Mouse (Mus musculus): ENCODE results near the gene Nop16. TPM values are rescaled to one million over a fixed set of nuclear protein-coding genes. Genes with fewer than 3 reads are reported as not detected.
"Not testable (repeated sequence)": the region's sequence is repeated elsewhere in the genome, so short reads cannot be mapped to it uniquely, and the experiment has no call there.

The Nop16 gene
- 10 to 100 TPM; 17.2 to 23.0 (median 20.3) TPM for total RNA-seq (2022)

DNA sequence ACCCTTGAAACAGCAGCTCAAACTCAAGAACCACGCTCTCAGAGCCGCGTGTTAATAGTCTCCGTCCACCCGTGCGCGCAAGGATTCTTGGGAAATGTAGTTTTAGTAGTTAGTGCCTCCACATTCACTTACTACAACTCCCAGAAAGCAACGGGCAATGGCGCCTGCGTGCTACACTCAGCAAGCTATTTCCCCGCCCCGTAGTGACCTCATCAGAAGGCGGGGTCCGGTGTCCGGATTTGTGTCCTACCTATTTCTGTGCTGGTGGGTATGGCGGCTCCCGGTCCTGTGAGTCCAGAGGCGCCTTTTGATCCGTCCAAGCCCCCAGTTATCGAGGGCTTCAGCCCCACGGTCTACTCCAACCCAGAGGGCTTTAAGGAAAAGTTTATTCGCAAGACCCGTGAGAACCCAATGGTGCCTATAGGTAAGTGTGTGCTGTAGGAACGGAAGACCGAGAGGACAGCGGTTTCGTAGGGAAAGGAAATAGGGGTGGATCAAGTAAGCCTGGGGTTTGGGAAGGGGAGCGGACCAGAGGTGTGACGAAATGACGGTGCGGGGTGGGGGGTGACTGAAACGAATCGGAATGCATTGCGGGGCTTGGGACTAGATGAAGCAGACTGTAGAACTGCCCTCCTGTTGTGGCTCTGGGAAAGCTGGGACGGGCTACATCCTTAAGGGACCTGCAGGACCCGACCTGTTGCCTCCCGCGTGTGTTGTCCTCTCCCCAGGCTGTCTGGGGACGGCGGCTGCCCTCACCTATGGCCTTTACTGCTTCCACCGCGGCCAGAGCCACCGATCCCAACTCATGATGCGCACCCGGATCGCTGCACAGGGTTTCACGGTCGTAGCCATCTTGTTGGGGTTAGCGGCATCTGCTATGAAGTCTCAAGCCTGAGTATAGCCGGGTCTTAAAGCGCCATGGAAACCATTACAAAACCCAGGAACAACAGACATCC, at the start of gene Nop16, which contains the start of gene Higd2a:
Gene Nop16 (minus strand): TSS at position 95 of the 956 bp plus-strand sequence.
Gene Higd2a (plus strand): TSS at position 212 of the 956 bp plus-strand sequence.
- peak; percentile 90 to 98 for DNase-seq (ENCODE audit: low spot score in 2 of 2)

DNA sequence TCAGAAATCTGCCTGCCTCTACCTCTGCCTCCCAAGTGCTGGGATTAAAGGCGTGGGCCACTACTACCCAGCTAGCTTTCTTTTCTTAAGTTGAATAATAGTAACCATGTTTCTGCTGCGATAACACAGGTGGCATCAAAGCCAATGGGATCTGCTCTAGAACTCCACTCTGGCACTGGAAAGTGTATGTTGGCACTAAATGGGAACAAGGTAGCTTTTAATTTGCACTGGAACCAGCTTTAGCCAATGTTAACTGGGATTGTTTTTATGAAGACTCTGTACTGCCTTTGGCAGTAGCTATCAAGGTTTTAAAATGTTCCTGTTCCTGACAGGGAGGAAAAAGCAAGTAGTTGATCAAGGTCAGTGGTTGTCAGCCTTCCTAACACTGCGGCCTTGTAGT, 45.1 kb upstream of the Nop16 start:
- no peak for DNase-seq (ENCODE audit: low spot score in 2 of 2)

DNA sequence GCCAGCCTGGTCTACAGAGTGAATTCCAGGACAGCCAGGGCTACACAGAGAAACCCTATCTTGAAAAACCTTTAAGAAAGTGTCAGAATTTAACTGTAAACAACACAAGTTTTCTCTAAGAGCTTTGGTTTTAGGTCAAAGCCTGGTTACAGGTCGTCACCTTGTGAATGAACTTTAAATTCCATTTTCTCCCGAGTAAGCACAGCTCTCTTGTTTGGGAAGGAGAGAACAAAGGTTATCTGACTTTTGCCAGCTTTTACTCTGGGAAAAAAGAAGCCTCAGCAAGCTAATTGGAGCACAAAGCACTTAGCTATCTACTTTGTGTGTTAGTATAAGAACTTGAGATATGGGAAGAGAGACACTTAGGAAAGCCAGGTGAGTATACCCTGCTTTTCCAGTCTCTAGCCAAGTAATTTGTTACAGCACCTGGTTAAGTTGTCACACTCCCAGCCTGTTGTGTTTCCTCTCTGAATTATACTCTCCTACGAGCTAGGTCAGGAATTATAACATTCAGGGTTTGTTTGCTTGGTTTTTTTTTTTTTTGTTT, 42.9 kb upstream of the Nop16 start:
- no peak for DNase-seq (ENCODE audit: low spot score in 2 of 2)

DNA sequence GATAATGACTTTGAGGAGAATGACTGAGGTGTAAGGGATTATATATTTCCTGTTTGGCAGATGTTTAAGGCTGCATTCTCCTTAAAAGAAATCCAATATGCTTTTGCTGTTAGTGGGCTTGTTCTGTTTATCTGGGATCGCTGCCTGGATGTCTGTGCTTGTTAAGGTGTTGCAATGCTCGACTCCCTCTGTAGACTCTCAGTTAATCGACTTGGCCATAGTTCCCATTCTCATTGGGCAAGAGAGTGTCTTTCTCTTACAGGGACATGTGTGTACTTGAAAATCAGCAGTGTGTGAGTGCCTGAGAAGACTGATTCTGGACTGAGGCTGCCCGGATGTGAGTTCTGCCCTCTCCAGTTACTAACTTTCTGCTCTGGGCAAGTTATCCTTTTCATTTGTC, 39.2 kb upstream of the Nop16 start:
- DNase-seq (ENCODE audit: low spot score in 2 of 2) = no peak

DNA sequence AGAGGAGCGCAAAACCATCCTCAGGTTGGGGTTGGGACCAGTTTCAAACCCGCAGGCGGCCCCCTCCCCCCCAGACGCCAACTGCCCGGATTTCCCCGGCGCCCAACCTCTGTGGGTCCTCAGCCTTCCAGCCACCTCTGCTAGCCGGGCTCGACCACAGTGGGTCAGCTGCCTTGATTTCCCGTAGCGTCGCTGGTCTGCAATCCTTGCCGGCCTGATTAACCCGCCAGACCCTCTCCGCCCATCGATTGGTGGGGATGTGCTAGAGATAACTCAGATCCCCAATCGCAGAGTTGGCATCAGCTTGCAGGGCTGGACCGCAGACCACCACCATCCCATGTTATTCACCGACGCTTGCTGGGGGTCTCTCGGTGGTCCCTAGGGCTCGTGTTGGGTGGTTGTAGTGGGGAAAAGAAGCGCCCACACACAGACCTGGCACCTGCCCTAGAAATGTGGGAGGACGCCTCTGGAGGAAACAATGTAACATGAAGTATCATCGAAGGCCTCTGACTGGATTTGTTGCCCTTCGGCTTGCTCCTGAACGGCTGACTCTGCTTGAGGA, 32.2 kb upstream of the Nop16 start:
- DNase-seq (ENCODE audit: low spot score in 2 of 2) = no peak

DNA sequence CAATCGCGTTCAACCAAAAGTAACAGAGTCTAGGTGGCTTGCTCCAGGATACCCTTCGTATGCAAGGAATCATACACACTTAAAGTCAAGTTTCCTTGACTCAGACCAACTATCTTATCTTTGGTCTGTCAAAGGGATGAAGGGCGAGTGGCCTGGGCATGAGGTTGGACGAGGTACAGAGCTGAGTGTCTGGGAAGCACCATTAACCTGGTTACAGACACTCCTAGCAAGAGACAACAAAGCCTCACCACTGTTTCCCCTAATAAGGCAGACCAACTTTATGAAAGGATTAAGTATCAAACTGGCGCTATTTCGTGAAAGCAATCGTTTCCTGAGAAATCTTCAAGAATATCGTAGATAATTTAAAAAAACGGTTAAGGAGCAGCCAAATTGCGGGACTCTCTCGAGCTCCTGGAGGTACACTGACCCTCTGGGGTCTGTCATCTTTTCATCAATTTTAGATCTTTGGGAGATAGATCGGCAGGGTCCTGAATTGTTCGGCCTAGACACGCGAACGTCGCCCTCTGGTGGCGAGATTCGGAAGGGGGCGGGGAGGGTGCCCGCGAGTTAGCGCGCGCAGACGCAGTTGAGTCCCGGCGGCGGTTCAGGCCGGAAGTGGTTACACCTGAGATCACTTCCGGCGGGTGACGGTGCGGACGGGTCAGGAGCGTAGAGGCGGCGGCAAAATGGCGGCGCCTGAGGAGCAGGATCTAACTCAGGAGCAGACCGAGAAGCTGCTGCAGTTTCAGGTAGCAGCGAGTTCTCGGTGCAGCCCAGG, 31.5 kb upstream of the Nop16 start, which contains the start of gene Faf2:
Gene Faf2 (plus strand): TSS at position 630 of the 778 bp plus-strand sequence.
- peak; percentile 95 to 100 for DNase-seq (ENCODE audit: low spot score in 2 of 2)

DNA sequence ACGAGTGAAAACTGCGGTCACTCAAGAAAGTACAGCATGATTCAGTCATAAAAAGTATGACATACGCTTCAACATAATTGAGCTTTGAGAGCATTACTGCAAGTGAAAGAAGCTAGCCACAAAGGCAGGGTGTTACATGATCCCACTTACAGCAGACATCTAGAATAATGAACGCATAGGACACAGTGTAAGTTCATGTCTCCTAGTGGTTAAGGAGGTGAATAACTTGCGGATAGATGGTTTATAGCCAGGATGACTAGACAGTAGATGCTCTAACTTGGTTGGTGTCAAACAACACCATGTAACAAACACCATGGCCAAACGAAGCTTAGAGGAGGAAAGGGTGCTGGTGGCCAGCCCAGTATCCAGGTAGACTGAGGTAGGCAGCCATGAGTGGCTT, 27.1 kb upstream of the Nop16 start:
- DNase-seq (ENCODE audit: low spot score in 2 of 2) = no peak

DNA sequence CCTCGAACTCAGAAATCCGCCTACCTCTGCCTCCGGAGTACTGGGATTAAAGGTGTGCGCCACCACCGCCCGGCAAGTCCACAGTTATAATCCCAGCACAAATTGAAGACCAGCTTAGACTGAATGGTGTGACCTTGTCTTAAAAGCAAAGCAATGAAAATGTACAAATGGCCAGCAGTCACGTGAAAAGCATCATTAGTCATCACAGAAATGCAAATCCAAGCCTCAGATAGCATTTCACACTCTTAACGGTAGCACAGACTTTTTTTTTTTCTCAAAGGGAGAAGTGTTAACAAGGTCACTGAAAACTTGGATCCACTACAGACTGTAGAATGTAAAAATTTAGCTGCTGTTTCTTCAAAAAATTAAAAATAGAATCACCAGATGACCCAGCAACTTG, 26.4 kb upstream of the Nop16 start:
- DNase-seq (ENCODE audit: low spot score in 2 of 2) = no peak

DNA sequence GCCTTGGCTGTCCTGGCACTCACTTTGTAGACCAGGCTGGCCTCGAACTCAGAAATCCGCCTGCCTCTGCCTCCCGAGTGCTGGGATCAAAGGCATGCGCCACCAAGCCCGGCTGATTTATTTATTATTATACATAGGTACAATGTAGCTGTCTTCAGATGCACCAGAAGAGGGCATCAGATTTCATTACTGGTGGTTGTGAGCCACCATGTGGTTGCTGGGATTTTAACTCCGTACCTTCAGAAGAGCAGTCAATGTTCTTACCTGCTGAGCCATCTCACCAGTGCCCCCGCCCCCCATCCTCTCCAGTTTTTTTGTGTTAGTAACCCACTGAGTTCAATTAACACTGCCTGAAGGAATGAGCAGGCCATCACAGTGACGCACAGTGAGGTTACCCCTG, 23.3 kb upstream of the Nop16 start:
- not testable (repeated sequence) for DNase-seq (ENCODE audit: low spot score in 2 of 2)

DNA sequence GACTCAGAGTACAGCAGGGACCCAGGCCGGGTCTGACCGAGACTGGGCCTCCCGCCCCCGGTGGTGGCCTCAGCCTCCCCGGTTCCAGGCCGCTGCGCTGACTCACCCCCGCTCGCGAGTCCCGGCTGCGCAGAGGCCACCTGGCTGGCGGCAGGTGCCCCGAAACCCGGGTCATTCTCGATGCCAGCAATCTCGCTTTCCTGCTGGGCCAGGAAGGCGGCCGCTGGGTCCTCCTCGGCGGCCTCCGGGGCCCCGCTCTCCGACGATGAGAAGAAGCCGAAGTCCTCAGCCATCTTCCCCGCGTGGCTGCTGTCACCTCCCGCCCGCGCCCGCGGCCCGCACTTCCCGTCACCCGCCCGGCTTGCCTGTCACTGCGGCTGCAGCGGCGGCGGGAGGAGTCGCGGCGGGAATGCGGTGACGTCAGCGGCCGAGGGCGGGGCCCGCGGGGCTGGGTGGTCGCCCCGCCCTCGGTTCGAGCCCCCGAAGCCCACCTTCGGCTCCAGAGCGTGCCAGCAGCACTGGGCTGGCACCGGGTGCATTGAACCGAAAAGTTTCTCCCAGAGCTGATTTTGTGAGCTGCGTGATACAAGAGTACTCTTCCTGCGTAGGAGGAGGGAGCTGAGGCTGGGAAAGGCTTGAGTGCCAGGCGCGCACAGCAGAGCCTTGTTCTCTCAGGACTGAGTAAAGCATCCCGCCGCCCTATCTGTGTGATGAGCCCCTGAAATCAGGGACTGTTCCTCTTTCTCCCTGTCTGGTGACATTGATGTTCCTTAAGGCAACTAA, 21.3 kb upstream of the Nop16 start, which contains the start of gene Cltb:
Gene Cltb (minus strand): TSS at position 373 of the 783 bp plus-strand sequence.
- peak; percentile 86 to 91 for DNase-seq (ENCODE audit: low spot score in 2 of 2)

DNA sequence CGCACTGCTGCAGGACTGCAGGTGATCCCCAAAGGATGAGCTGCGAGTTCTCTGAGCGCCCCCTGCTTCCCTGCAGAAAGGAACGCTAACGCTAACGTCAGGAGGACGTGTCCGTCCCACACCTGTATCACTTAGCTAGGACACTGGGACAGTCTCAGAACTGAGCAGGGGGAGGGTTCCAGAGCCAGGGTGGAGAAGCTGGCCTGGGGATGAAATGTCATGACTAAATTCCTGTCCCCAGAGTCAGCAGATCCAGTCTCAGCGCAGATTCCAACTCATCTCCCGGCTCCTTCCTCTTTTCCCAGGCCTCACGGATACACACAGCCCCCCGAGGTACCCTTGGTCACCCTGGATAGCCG, 20.7 kb upstream of the Nop16 start:
- peak in 1 of 2 experiments; percentile 22 for DNase-seq (ENCODE audit: low spot score in 2 of 2)

DNA sequence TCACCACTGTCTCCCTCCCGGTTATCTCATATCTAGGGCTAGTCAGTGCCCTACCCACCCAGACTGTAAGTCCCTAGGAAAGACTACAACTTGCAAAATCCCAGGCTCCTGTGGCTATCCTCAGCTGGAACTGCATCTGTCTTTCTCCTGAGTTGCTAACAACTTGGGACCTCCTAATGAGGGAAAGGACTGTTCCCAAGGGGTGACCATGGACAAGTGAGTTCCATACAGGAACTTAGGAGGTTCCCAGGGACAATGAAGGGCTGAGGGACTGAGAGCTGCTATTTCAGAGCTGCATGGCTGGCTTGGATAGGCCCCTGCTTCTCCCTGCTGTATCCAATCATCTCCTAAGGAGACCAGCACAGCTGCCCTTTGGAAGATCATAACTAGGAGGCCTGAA, 19.4 kb upstream of the Nop16 start:
- no peak for DNase-seq (ENCODE audit: low spot score in 2 of 2)

DNA sequence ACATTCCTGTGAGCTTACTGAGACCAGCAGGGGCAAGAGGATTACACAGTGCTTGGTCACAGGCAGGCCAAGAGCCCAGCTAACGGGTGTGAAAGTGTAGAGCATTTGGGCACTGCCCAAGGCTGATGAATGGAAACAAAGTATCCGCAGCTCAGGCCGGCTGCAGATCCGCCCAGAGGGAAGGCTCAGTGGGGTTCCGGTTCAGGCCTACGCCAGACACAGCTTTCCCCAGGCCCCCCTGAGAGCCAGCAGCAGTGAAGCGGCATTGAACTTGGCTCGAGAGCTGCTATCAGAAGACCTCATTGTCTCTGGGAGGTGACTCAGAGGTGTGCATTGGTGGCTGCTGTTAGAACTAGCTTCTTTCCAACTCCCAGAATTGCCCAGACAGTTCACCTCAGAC, 18.8 kb upstream of the Nop16 start:
- DNase-seq (ENCODE audit: low spot score in 2 of 2) = no peak

DNA sequence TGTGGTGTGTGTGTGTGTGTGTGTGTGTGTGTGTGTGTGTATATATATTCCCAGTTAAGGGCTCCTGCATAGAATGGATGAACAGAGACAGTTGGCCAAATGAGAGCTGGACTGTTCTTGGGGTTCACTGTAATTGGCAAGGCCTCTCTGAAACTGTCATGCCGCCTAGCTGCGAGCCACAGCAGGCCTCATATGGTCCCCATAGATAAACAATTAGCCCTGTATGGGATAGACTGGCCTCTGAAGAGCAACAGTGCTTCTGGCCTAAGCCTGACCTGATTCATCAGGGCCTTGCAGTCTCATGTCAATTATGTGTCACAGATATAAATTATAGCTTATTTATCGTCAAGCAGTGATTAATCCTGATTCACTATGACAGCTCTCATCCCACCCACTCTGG, 18.1 kb upstream of the Nop16 start:
- DNase-seq (ENCODE audit: low spot score in 2 of 2) = no peak

DNA sequence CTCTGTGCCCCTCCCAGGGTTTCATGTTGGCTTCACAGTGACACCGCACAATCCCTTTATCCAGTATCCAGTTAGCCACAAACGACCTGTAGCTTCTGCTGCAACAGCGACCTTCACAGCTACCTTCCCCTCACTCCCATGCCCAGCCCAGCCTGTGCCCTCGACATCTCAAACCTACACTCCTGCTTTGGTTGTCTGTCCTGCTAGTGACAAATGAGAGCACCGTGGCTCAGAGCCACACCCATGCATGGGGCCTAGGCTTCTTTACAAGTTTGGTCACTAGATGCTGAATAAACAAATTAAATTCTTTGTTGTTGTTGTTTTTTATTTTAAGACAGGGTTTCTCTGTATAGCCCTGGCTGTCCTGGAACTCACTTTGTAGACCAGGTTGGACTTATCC, 17.3 kb upstream of the Nop16 start:
- DNase-seq (ENCODE audit: low spot score in 2 of 2) = no peak

DNA sequence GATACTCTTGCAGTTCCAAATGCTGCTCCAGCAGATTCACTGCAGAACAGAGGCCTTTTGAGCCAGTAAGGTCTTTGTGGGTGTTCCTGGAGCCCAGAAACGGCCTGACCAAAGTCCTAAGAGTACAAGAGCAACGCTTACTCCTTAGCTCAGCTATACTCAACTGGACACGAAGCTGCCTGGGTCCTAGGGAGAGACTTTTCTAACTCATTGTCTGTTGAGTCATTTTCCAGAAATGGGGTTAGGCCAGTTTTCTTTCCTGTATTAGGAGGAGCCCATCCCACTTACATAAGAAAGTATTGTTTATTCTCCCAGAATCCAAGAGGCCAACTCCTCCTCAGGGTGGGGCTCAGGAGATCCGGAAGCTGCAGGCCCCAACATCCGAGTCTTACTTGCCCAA, 15.5 kb upstream of the Nop16 start:
- no peak for DNase-seq (ENCODE audit: low spot score in 2 of 2)

DNA sequence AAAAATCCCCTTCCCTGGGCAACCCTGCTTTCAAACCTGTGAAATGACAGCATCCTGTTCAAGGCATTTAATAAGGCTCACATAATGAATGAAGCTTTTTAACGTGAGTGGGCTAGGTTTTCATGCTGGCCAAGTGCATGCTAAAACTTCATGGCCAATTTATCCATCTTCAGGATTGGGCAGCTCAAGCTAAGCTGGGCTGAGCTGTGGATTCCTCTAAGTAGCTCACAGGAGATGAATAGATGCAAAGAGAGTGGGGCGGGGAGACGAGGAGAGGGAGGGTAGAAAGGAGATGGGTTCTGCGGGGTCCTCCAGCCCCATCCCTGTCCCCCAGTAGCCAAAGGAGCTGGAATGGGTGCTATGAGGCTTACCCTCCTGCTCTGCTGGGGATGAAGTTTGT, 14.3 kb upstream of the Nop16 start:
- no peak for DNase-seq (ENCODE audit: low spot score in 2 of 2)

DNA sequence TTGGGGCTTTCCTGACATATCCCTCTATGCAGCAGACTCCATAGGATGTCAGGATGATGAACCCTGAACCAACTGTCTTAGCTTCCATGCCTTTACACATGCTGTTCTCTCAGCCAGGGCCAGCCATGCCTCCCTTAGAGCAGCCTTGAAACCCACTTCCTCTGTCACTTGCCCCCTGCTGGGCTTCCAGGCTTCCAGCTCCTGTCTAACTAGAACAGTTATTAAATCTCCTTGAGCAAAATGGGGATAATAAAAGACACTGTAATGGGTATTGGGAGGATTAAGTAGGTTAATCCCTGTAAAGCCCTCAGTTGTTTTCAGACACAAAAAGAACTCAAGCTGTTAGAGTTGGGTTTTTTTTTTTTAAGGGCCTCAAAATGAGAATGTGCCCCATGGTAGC, 13.6 kb upstream of the Nop16 start:
- no peak for DNase-seq (ENCODE audit: low spot score in 2 of 2)

DNA sequence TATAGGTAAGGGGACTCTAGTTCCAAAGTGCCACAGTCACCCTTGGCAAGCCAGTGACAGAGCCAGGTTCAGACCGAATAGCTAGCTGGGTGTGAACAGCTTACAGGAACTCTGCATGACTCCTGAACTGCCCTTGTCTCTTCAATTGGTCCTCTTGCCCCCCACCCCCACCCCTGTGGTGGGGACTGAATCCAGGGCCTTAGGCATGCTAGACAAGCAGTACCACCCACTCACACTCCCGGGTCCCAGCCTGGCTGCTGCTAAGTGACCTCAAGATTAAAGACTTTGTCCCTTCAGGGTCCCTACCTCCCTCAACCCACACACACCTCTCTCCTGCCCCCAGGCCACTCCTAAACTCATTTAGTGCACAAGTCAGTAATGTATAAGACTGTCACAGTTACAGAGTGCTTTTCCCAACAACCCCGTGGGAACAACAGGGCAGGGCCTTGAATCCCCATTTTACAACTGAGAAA, 12.8 kb upstream of the Nop16 start:
- no peak for DNase-seq (ENCODE audit: low spot score in 2 of 2)

DNA sequence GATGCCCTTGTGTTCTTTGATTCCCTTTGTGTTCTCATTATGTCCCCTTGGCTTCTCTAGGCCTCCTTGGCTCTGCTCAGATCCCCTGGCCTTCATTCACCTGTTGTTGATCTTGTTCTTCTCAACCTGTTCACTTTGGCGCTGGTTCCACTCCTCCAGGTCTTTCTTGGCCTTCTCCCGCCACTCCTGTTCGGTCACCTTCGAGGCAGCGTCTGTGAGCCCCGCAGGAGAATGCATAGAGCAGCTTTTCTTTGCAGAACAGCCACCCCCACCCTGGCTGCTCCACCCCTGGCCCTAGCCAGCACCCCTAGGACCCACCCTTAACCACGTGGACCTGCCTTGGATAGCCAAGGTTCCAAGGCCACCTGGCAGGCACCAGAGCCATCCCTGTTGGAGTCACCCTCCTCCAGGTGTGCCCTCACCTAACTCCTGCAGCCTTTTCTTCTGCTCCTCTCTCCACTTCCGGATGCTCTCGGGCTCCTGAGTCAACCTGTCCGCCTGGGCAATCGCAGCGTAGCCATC, 8.8 kb upstream of the Nop16 start:
- DNase-seq (ENCODE audit: low spot score in 2 of 2) = no peak

Data from left cerebral cortex, adult 8-10 months (tissue).